Mouse (Mus musculus) urinary bladder, postnatal 25 days (tissue): ENCODE measurements around the gene Rnf182.

Experiments
- DNase-seq: peaks from one replicate; pipeline ENCODE4 v3.0.0; 2022; ENCODE audit warnings: low spot score

Rnf182 gene

GRCm38 (mm10) chr13:43698506-43698905 is 83.0 kb downstream of the Rnf182 start:
- DNase-seq: no peak

- no peak for DNase-seq
Measured at GRCm38 (mm10) chr13:43703471-43703870, 88.0 kb downstream of the Rnf182 start.

- DNase-seq: no peak
Measured at GRCm38 (mm10) chr13:43704533-43705116, 89.1 kb downstream of the Rnf182 start.

GRCm38 (mm10) chr13:43706387-43706786 is 90.9 kb downstream of the Rnf182 start:
- DNase-seq: no peak

GRCm38 (mm10) chr13:43709529-43709928 is 94.0 kb downstream of the Rnf182 start:
- no peak for DNase-seq

- no peak for DNase-seq
Measured at GRCm38 (mm10) chr13:43711708-43712314, 96.3 kb downstream of the Rnf182 start.

- DNase-seq: no peak
Measured at GRCm38 (mm10) chr13:43714741-43715140, 99.2 kb downstream of the Rnf182 start.

GRCm38 (mm10) chr13:43715466-43715865 is 100.0 kb downstream of the Rnf182 start:
- DNase-seq: no peak

GRCm38 (mm10) chr13:43716514-43717036 is 101.1 kb downstream of the Rnf182 start:
- DNase-seq: no peak

- no peak for DNase-seq
Measured at GRCm38 (mm10) chr13:43718173-43718572, 102.7 kb downstream of the Rnf182 start.

- DNase-seq: no peak
Measured at GRCm38 (mm10) chr13:43720496-43720895, 105.0 kb downstream of the Rnf182 start.
